Mouse (Mus musculus) retina, adult 2 months (tissue): Measurements from ENCODE around the gene Las1l.
"Not testable (repeated sequence)": the region's sequence is repeated elsewhere in the genome, so short reads cannot be mapped to it uniquely, and the experiment has no call there.

Source experiments
- DNase-seq: peaks from one replicate; pipeline ENCODE4 v3.0.0-alpha.2; 2012; ENCODE audit warnings: low read depth, low spot score

The Las1l gene

DNA sequence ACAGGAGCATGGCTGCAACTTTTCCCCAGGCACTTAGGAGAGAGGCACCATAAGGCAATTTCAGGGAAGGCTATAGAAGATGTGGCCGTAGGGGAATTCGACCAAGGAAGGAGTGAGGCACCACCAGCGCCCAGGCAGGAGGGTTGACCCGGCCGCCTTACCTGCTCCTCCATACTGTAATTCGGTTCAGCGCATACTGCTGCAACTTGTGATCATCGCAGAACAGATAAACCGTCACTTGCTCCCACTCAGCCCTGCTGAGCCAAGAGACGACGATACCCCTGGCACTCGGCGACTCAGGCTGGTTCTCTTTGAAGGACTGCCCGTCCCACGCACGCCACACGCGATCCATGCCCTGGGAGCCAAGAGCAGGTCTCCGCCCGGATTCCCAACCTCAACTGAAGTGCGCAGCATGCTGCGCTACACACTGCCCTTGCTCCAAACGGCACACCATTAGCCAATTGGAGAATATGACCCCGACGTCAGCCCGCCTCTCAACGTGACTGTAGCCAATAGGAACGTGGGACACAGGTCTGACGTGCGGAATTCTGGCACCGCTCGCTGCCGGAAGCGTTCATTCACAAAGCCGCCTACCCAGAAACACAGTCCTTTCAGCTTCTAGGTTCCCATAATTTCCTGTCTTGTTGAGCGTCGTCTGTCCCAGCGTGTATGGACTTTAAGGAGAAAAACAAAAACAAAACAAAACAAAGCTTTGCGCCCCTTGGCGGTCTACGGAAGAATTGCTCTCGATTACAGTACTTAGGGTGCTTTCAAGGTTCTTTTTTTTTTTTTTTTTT is at the start of gene Las1l:
Gene Las1l (minus strand): TSS at position 466 of the 797 bp plus-strand sequence.
- peak; percentile 83 for DNase-seq

DNA sequence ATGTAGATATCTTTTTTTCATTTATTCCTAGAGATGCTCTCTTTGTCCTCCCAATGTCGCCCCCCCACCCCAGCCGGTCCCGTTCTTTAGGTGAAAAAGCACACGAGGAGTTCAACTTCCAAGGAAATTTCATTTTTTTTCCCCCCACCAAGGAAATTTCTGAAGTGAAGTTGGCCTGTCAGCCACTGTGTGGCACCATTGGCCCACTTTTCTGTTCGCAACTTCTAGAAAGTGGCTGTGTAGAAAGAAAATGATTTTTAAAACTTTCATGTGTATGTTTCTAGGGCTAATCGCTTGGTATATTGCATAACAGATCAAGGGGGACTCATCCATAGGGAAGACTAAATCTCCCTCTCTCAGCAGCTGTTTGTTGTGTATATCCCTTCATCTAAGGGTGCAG is 49.6 kb upstream of the Las1l start:
- DNase-seq: no peak

DNA sequence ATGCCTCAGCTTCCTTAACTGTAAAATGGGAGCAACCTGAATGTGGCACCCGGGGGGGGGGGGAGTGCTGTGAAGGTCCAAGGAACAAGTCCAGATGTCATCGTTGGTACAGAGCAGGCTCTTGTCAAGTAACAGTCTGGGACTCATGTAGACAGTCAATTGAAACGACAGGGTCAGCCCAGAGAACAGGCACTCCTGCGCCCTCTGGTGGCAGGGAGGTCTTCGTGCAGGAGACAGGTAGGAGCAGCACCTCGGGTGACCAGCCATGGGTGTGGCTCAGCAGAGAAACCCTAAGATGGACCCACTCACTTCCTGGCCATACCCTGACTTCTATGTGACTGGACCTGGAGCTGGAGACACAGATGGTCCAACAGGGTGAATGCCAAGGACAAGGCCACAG is 42.8 kb upstream of the Las1l start:
- DNase-seq: no peak

DNA sequence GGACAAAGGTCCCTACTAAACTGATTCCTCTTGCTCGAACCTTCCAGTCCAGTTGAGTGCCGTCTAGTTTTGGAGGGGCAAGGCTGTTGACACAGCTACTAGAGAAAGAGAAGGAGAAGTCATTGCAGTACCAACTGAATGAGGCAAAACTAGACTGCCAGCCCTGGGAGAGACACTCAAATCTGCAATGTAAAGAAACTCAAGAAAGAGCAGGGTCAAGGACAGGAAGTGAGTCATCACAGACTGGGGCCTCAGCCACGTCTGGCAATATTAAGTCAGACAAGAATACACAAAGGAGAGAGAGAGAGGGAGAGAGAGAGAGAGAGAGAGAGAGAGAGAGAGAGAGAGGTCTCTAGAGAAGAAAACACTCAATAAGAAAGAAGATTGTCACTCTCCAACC is 36.4 kb upstream of the Las1l start:
- DNase-seq: no peak

DNA sequence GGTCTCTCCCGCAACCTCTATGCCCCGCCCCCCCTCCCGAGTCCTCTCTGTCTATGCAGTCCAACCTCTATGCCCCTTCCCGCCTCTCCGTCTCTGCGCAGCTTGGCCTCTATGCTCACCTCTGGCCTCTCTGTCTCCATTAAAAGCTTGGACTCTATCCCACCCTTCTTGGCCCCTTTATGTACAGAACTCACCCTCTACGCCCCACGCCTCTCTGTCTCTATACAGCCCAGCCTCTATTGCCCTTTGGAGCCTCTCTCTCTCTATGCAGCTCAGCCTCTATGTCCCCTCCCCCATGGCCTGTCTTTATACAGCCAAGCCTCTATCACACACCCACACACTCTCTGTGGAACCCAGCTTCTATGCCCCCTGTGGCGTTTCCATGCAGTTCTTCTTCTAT is 13.2 kb upstream of the Las1l start:
- no peak for DNase-seq

DNA sequence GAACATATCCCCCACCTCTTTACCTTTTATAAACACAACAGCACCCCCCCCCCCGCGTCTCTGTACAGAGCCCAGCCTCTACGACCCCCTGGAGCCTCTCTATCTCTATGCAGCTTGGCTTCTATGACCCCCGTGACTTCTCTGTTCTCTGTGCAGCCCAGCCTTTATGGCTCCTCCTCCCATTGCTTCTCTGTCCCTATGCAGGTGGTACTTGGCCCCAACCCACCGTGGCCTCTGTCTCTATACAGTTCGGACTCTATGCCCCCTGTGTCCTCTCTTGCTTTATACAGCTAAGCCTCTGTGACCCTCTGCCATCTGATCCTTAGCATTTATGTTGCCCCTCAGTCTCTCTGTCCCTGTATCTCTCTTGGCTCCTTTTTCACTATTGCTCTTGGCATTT is 12.4 kb upstream of the Las1l start:
- DNase-seq: no peak

DNA sequence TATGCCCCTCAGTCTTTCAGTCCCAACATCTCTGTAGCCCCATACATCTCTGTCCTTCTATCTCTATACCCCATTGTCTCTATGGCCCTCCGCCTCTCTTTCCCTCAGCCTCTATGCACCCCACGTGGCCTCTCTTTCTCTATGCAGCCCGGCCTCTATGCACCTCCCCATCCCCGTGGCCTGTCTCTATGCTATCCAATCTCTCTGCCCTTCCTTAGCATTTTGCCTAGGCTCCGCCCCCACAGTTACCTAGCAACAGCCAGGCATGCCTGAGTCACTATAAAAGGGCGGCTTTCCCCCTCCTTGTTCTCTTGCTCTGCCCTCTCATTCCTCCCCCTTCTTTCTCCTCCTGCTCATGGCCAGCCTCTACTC is 11.8 kb upstream of the Las1l start:
- DNase-seq: peak; percentile 62

DNA sequence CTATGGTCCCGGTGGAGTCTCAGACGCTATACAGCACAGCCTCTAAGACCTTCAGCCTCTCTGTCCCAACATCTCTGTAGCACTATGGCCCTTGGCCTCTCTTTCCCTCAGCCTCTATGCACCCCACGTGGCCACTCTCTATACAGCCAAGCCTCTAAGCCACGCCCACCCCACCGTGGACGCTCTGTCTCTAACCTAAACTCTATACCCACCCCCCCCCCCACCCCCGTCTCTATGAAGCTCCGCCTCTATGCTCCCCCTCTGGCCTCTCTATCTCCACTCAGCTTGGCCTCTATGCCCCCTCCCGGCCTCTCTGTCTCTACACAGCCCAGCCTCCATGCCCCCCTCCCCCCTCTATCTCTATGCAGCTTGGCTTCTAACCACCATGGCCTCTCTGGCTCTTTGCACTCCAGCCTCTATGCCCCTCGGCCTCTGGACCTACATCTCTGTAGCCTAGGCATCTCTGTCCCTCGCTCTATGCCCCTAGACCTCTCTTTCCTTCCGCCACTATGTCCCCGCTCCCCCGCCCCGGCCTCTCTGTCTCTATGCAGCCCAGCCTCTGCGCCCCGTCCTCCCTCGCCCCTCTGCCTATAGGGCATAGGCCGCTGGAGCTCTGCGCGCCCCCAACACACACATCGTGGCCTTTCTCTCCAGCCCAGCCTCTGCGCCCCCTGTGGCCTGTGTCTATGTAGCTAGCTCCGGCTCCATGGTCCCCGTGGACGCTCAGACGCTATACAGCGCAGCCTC is 11.3 kb upstream of the Las1l start:
- DNase-seq: peak; percentile 75

DNA sequence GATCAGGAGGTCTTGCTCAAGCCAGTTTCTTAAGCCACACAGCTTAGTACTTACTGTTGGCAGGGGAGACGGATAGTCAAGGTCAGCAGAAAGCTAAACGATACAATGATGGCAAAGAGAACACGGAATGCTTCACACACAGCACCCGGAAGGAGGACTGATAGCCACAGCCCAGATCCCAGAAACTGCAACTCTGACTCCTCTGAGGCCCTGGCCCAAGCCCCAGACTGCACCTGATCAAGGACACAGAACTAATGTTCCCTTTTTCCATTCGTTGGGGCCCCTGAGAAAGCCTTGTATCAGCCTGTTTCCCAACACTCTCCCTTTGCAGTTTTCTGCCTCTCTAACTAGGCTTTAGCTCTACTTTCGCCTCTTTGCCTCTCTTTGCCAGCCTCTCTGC is 8.3 kb upstream of the Las1l start:
- no peak for DNase-seq

DNA sequence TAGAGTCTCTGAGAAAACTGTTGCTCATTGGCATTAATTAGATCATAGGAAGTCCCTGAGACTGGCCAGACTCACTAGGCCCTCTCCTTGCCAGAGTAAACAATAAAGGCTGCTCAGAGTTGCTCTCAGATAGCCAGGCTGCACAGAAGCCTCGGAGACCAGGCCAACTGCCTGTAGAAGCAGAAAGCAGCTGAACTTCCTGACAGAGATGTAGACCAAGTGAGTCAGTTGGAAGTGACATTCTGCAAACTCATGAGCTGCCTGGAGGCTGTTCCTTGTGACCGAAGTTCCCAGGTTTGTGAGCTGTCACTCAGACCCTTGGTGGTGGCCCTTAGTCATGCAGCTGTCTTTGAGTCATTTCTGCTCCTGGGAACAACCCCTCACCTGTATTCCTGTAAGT is 6.6 kb upstream of the Las1l start:
- DNase-seq: no peak

DNA sequence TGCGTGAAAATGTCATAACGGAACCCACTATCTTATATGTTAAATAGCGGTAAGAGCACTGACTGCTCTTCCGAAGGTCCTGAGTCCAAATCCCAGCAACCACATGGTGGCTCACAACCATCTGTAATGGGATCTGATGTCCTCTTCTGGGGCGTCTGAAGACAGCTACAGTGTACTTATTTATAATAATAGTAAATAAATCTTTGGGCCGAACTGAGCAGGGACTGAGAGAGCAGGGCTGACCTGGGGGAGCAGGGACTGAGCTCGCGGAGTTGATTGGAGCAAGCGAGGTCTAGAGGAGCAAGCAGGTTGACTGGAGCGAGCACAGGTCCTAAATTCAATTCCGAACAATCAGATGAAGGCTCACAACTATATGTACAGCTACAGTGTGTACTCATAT is 699 bp upstream of the Las1l start:
- not testable (repeated sequence) for DNase-seq

DNA sequence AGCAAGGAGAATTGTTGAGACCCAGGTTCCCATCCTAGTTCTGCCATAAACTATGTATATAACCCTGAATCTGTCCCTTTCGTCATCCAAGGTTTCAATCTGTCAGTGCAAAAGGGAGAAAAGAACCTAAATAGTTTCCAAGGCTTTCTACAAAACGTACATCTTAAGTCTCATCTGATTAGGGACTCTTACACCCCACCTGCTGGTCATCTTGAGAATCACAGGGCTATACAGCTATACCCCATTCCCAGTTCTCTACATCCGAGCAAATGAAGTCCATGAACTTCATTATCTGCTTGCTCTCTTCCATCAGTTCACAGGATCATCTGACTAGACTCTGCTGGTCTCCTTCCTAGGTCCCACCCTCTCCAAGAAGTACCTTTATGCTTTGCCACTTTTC is 6.0 kb downstream of the Las1l start:
- no peak for DNase-seq

DNA sequence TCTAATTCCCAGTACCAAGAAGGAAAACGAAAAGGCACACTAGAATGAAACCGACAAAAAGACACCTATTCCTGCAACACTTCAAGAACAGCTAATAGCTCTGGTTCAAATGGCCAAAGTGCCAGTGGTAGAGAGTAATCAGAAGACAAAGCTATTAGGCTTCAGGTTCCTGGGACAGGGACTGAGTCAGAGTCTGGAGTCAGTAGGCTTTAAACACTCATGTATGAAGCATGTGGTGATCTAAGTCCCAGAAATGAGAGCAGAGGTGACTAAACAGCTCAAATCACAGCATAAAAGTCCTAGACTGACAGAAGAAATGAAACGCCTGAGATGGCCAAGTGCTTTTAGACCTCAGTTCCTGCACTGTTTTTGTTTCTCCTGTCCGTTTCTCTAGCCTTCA is 8.6 kb downstream of the Las1l start:
- DNase-seq: no peak

DNA sequence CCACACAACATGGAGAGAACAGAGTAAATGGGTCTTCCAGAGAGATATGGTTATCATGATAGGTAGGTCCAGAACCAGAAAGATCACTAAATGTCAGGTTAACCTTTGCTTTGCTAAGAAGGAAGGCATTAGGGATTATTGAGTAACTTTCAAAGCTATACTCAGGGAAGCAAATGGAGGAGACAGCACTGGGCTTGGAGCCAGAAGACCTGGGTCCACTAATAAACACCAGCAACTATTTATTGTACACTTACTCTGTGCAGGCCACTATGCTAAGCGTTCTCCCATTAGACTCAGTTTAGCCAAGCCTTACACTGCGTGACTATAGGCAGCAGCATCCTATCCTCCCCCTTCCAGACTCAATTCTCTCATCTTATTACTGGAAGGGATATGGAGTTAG is 11.3 kb downstream of the Las1l start:
- DNase-seq: no peak

DNA sequence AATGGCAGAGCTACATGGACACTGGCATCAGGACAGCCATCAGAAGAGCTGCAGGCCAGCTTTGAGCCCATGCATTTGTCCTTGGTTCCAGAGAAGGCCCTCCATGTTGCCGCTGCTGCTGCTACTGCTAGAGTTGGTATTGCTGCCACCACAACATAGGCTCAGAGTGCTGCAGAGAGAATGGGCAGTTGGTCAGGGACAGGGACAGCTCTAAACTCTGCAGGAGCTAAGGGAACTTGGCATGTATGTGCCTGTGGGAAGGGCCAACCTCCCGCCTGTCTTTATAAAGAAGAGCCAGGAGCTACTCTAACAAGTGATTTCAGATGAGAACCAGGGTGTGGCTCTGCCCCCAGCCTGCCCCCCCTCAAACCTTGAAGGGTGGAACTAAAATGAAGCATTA is 21.3 kb downstream of the Las1l start:
- DNase-seq: no peak

DNA sequence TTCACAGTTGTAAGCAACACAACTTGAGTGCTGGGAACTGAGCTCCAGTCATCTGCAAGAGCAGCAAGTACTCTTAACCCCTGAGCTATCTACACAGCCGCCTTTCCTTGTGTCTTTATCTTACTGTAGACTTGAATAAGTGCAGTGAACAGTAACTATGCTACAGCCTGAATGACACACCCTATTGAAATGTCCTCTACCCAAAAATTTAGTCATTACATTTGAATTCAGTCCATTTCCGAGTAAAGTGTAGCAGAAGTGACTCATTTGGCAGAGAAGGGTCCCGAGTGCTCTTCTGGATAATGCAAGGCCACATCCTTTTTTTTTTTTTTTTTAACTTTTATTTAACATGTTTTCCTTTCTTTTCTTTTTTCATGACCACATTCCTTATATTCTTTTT is 54.0 kb downstream of the Las1l start:
- DNase-seq: no peak
